Mouse (Mus musculus) forebrain, embryonic 12.5 days (tissue): ENCODE results near the gene Mesd. TPM values are rescaled to one million over a fixed set of nuclear protein-coding genes. Genes with fewer than 3 reads are reported as not detected.

Source experiments
- ATAC-seq: fragments of 200-750 bp; cut with Nextera tagmentation; 2 replicates; pipeline ENCODE4 v1.8.0; 2017; ENCODE audit warnings: moderate TSS enrichment; ENCODE audit not compliant: low FRiP score
- H3K27ac ChIP-seq: fragments of 300-500 bp; sonication (generic); 2 replicates; pipeline ENCODE4 v1.5.1; 2016; ENCODE audit warnings: mild to moderate bottlenecking
- H3K27me3 ChIP-seq: fragments of 300-500 bp; sonication (generic); 2 replicates; pipeline ENCODE4 v1.6.1; 2016; ENCODE audit warnings: mild to moderate bottlenecking
- H3K36me3 ChIP-seq: fragments of 300-500 bp; sonication (generic); replicated peaks from 2 replicates; pipeline ENCODE4 v1.6.1; 2016; ENCODE audit warnings: mild to moderate bottlenecking
- H3K4me1 ChIP-seq: fragments of 300-500 bp; sonication (generic); 2 replicates; pipeline ENCODE4 v1.6.1; 2016
- H3K4me2 ChIP-seq: fragments of 300-500 bp; sonication (generic); 2 replicates; pipeline ENCODE4 v1.6.1; 2016; ENCODE audit warnings: mild to moderate bottlenecking, moderate library complexity
- H3K4me3 ChIP-seq: fragments of 300-500 bp; sonication (generic); replicated peaks from 2 replicates; pipeline ENCODE4 v1.5.1; 2016; ENCODE audit warnings: mild to moderate bottlenecking
- H3K9ac ChIP-seq: fragments of 300-500 bp; sonication (generic); 2 replicates; pipeline ENCODE4 v1.6.1; 2016; ENCODE audit warnings: mild to moderate bottlenecking
- H3K9me3 ChIP-seq: fragments of 300-500 bp; sonication (generic); 2 replicates; pipeline ENCODE4 v1.6.1; 2016
- WGBS: fragments of 180-500 bp; shearing (Covaris S2); methylation state at CpG from one replicate; pipeline ENCODE4 v1.1.7; 2016; 5-methylcytosine and 5-hydroxymethylcytosine counted together
- polyA plus RNA-seq: library from polyadenylated mRNA; unstranded; fragments of >200 nt; fragmentation: Nextera tagmentation; extraction: Ambion mirVana; gene quantifications from 2 replicates; pipeline ENCODE4 v1.2.1, GENCODE M21; 2016

The Mesd gene
- polyA plus RNA-seq, 1 experiment from 2014 or later, result 80.8 TPM

DNA sequence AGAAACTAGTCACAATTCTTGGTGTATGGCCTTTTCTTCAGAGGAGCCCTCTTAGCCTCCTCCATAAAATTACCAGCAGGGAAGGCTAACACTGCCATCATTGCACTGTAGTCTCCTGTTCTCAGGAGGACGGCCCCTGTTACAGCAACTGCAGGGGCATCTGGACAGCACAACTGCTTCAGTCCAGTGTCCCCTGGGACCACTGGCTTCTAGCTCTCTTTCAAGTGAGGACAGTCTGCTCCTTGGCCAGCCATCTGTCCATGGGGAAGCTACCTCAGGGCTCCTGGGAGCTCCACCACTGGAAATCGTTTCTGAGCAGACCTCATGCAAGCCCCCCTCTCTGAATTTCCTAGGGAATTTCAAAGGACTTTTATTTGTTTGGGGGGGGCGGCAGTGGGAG lies 16.3 kb downstream of the Mesd start:
- H3K4me3 ChIP-seq, result no peak overlapping the region
- ATAC-seq, result no peak
- WGBS, result 87% methylated on average over 3 of the region's 3 CpGs

GRCm38 (mm10) chr7:83901425-83901824 lies 17.2 kb downstream of the Mesd start:
- peaks cover 45% of the 10 kb centered on the region for H3K36me3 ChIP-seq
- H3K27me3 ChIP-seq, result no peaks in the 10 kb centered on the region
- H3K27ac ChIP-seq, result no peak overlapping the region
- no peaks in the 10 kb centered on the region for H3K4me1 ChIP-seq
- H3K4me2 ChIP-seq, result no peak overlapping the region
- H3K9ac ChIP-seq, result no peak overlapping the region
- no peaks in the 10 kb centered on the region for H3K9me3 ChIP-seq
- no peak for ATAC-seq
- WGBS, result 88% methylated on average over 4 of the region's 4 CpGs
- H3K4me3 ChIP-seq, result no peak overlapping the region

More for the DNA sequence above, 16.3 kb downstream of the Mesd start:
- no peak overlapping the region for H3K4me2 ChIP-seq
- H3K9me3 ChIP-seq, result no peaks in the 10 kb centered on the region
- no peak overlapping the region for H3K27ac ChIP-seq
- H3K27me3 ChIP-seq, result no peaks in the 10 kb centered on the region
- H3K4me1 ChIP-seq, result no peaks in the 10 kb centered on the region
- H3K36me3 ChIP-seq, result peaks cover 52% of the 10 kb centered on the region
- H3K9ac ChIP-seq, result no peak overlapping the region

GRCm38 (mm10) chr7:83902296-83903145 lies 18.3 kb downstream of the Mesd start:
- no peaks in the 10 kb centered on the region for H3K4me1 ChIP-seq
- no peak overlapping the region for H3K27ac ChIP-seq
- ATAC-seq, result no peak
- no peak overlapping the region for H3K9ac ChIP-seq
- WGBS, result 77% methylated on average over 5 of the region's 5 CpGs
- H3K9me3 ChIP-seq, result no peaks in the 10 kb centered on the region
- H3K36me3 ChIP-seq, result peaks cover 37% of the 10 kb centered on the region
- no peaks in the 10 kb centered on the region for H3K27me3 ChIP-seq
- H3K4me2 ChIP-seq, result no peak overlapping the region
- H3K4me3 ChIP-seq, result no peak overlapping the region

DNA sequence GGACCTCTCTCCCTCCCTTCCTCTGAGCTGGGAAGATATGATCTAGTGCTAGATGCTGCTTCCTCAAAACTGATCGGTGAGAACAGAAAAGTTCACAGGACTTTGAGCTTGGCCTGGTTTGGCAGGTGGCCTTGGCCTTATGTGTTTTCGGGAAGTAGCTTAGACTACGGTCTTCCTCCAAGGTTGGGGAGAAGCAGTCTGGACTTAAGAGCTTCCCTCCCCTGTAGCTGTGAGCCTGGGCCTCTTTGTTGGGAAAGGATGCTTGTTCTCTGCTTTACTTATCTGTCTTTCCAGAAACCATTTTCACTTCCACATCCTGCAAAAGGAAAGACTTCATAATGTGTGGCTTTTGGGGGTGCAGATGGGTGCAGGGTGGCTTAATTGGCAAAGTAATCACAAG lies 20.6 kb downstream of the Mesd start:
- Histone ChIP-seq H3K9ac (no peak overlapping the region), H3K27ac (no peak overlapping the region), H3K4me2 (no peak overlapping the region), H3K9me3 (no peaks in the 10 kb centered on the region), H3K4me3 (no peak overlapping the region), H3K27me3 (no peaks in the 10 kb centered on the region), H3K4me1 (no peaks in the 10 kb centered on the region), H3K36me3 (peaks cover 16% of the 10 kb centered on the region)
- 92% methylated on average over 3 of the region's 3 CpGs for WGBS
- ATAC-seq, result no peak

DNA sequence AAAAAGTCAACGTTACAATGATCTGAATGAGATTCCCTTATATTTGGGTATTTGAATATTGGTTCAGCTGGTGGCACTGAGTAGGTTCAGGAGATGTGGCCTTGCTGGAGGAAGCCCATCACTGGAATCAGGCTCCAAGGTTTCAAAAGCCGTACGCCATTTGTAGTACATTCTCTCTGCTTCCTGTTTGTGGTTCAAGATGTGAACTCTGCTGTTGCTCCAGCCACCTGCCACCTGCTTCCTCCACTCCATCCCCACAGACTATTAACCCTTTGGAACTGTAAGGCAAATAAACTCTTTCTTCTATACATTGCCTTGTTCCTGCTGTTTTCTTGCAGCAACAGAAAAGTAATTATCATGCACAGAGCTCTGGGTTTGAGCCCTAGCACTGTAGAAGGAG lies 27.6 kb downstream of the Mesd start:
- Histone ChIP-seq H3K4me2 (no peak overlapping the region), H3K9ac (no peak overlapping the region), H3K36me3 (no peaks in the 10 kb centered on the region), H3K27me3 (no peaks in the 10 kb centered on the region), H3K27ac (no peak overlapping the region), H3K4me3 (no peak overlapping the region), H3K4me1 (no peaks in the 10 kb centered on the region), H3K9me3 (no peaks in the 10 kb centered on the region)
- 83% methylated on average over 3 of the region's 3 CpGs for WGBS
- no peak for ATAC-seq

DNA sequence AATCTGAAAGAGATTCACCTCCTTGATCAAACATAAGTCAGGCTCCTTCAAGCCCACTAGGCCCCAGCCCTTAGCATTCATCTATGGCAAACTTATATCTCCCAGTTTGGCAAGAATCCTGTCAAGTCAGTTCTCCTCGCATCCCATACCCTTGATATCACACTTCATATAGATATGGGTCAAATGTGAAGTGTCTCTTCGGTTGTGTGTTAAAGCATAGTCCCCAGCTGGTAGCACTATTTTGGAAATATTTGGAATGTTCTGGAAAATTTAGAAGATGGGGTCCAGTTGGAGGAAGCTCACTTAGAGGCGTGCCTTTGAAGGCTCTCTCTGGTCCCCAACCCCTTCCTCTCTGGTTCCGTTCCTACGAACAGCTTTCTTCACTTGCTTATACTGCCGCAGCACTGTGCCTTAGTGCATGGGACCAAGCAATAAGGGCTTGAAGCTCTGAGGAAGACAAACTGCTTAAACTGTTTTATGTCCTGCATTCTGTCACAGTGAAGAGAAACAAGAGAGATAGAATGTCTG lies 29.2 kb downstream of the Mesd start:
- no peak for ATAC-seq
- Histone ChIP-seq H3K4me3 (no peak overlapping the region), H3K9ac (no peak overlapping the region), H3K9me3 (no peaks in the 10 kb centered on the region), H3K4me2 (no peak overlapping the region), H3K27ac (no peak overlapping the region), H3K4me1 (no peaks in the 10 kb centered on the region), H3K36me3 (no peaks in the 10 kb centered on the region), H3K27me3 (no peaks in the 10 kb centered on the region)
- WGBS, result 86% methylated on average over 6 of the region's 6 CpGs

DNA sequence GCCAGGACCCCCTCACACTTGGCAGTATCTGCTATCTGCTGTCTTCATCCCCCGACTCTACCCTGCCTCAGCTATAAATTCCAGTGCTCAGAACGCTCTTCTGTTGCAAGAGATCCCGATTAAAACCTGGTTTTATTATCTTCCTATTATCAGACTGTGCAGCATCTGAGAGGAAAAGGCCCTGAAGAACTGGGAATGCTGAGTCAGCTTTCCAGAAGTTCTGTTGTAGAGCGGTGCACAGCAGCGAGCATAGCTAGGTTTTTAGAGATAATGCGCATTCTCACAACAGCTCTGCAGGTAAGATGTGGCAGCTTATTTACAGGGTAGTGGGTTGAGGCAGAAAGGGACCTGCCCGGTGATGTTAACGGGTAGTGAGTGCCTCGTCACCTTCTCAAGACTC lies 29.7 kb downstream of the Mesd start:
- Histone ChIP-seq H3K36me3 (no peaks in the 10 kb centered on the region), H3K9me3 (no peaks in the 10 kb centered on the region), H3K4me3 (no peak overlapping the region), H3K27ac (no peak overlapping the region), H3K27me3 (no peaks in the 10 kb centered on the region), H3K9ac (no peak overlapping the region), H3K4me1 (no peaks in the 10 kb centered on the region), H3K4me2 (no peak overlapping the region)
- 78% methylated on average over 9 of the region's 9 CpGs for WGBS
- no peak for ATAC-seq

GRCm38 (mm10) chr7:83914566-83914965 lies 30.3 kb downstream of the Mesd start:
- no peaks in the 10 kb centered on the region for H3K27me3 ChIP-seq
- no peaks in the 10 kb centered on the region for H3K9me3 ChIP-seq
- no peak overlapping the region for H3K4me3 ChIP-seq
- no peak overlapping the region for H3K27ac ChIP-seq
- no peaks in the 10 kb centered on the region for H3K4me1 ChIP-seq
- WGBS, result 2% methylated on average over 3 of the region's 3 CpGs
- H3K36me3 ChIP-seq, result no peaks in the 10 kb centered on the region
- H3K4me2 ChIP-seq, result no peak overlapping the region
- no peak for ATAC-seq
- no peak overlapping the region for H3K9ac ChIP-seq

DNA sequence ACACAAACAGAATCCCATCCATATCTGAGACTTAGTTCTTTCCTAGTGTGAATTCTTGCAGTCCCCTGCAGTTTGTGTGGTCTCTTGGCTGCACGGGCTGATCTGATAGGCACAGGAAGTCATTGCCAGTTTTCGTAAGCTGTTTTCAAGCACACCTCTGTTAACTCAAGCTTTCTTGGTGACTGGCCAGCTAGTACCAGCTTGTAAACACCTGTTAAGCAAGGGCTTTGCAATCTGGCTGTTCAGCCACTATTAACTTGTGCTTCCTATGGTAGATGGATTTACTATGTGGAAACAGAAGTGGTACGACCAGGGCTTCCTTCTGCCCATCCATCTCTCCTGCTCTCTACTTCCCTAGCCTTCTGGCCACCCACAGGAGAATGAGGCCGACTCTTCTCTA lies 36.0 kb downstream of the Mesd start:
- no peaks in the 10 kb centered on the region for H3K36me3 ChIP-seq
- H3K27ac ChIP-seq, result no peak overlapping the region
- 86% methylated on average over 4 of the region's 4 CpGs for WGBS
- H3K4me3 ChIP-seq, result no peak overlapping the region
- ATAC-seq, result no peak
- H3K27me3 ChIP-seq, result no peaks in the 10 kb centered on the region
- H3K9ac ChIP-seq, result no peak overlapping the region
- H3K4me1 ChIP-seq, result peaks cover 2% of the 10 kb centered on the region; the same call in 1 of the 2 replicates
- no peaks in the 10 kb centered on the region for H3K9me3 ChIP-seq
- no peak overlapping the region for H3K4me2 ChIP-seq

DNA sequence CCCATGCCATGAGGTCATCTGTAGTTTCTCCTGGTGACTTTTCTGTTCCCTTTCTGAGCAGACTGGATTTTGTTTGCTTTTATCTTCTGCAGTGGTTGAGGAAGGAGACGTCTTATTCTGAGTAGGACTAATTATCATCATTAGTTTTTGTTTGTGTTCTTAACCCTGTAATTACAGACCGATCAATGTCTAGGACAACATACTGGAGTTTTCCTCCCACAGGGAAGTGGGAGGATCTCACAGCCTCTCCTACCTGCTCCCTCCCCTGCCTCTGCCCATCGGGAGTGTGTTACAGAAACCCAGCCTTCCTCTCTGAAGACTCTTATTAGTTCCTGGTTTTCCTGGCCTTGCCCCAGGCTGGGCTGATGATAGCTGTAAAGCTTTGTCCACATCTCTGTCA lies 37.4 kb downstream of the Mesd start:
- Histone ChIP-seq H3K9me3 (no peaks in the 10 kb centered on the region), H3K27ac (no peak overlapping the region), H3K4me3 (no peak overlapping the region), H3K36me3 (no peaks in the 10 kb centered on the region), H3K9ac (no peak overlapping the region), H3K4me2 (no peak overlapping the region), H3K4me1 (peaks cover 2% of the 10 kb centered on the region; the same call in 1 of the 2 replicates), H3K27me3 (no peaks in the 10 kb centered on the region)
- 39% methylated on average over 3 of the region's 3 CpGs for WGBS
- ATAC-seq, result no peak

GRCm38 (mm10) chr7:83939017-83939721 lies 54.9 kb downstream of the Mesd start:
- no peak overlapping the region for H3K4me2 ChIP-seq
- 75% methylated on average over 3 of the region's 3 CpGs for WGBS
- H3K27ac ChIP-seq, result no peak overlapping the region
- no peak for ATAC-seq
- H3K4me3 ChIP-seq, result no peak overlapping the region
- H3K9me3 ChIP-seq, result no peaks in the 10 kb centered on the region
- no peaks in the 10 kb centered on the region for H3K27me3 ChIP-seq
- no peak overlapping the region for H3K9ac ChIP-seq
- H3K36me3 ChIP-seq, result no peaks in the 10 kb centered on the region
- no peaks in the 10 kb centered on the region for H3K4me1 ChIP-seq

DNA sequence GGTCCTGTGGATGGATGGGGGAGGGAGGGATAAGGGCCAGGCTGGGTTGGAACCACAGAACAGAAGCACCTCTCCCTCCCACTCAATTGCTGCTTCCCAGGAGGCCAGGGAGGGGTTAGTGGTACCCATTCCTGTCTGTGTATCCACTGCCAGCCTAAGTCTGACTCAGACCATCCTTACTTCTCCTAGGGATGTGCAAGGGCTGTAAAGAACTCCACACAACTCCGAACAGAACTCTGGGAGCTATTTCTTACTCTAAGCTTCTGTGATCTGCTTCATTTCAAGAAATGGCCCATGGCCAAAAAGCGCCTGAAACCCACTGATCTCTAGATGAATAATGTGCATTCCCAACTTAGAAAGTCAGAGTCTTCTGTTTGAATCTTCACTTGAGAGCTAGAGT lies 55.9 kb downstream of the Mesd start:
- H3K4me2 ChIP-seq, result no peak overlapping the region
- no peaks in the 10 kb centered on the region for H3K4me1 ChIP-seq
- ATAC-seq, result no peak
- no peaks in the 10 kb centered on the region for H3K9me3 ChIP-seq
- no peak overlapping the region for H3K4me3 ChIP-seq
- H3K9ac ChIP-seq, result no peak overlapping the region
- H3K27ac ChIP-seq, result no peak overlapping the region
- no peaks in the 10 kb centered on the region for H3K27me3 ChIP-seq
- no peaks in the 10 kb centered on the region for H3K36me3 ChIP-seq
- 84% methylated on average over 2 of the region's 2 CpGs for WGBS
